Mouse (Mus musculus) ES-E14 (cell line): ENCODE results near the gene Fanca.

ENCODE experiments used
- HCFC1 ChIP-seq: IDR thresholded peaks from 2 replicates; pipeline ENCODE4 v1.6.1; 2012; ENCODE audit warnings: low read length, inconsistent platforms, borderline replicate concordance; ENCODE audit not compliant: insufficient read depth
- MAFK ChIP-seq: IDR thresholded peaks from 2 replicates; pipeline ENCODE4 v1.6.1; 2014; ENCODE audit warnings: mild to moderate bottlenecking, low read depth, low read length, inconsistent platforms; ENCODE audit not compliant: insufficient read depth

DNA sequence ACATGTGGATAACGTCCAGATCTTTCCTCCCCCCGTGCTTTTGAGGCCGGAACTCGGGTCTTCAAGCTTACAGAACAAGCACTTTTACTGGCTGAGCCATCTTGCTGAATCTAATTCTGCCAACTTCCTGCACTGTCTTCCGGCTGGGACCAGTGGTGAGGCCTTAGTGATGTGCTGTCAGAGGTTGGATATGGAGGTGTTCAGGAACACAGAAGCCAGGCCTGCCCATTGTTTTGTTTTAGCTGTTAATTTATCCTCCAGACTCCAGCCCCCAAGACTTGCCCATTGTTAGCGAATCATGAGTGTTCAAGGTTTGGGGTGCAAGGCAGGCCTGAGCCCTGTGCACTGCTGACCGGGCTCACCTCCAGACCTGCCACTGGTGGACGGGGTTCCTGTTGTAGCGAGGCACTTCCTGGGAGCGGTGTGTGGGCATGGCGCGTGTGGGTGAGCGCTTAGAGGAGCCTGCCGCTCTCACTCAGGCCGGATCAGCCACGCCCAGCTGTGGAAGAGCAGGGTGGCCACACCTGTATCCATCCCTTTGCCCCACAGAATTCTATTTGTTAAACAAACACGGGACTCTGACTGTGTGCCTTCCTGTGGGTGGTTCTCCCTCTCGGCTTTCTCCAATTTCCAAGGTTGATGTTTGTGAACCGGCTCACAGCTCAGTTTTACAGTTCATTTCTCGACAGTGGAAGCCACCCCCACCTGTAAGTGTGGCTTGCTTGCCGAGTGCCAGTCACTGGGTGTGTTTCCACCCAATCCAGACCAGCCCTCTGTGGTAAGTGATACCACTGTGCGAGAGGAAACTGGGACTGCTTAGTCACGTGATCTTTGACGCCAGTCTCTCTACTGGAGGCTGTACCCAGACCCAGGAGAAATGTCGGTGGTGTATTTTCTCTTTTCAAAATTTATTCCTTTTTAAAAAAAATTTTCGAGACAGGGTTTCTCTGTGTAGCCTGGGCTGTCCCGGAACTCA lies 23.0 kb upstream of the Fanca start:
- no peak for TF ChIP-seq HCFC1
- no peak for TF ChIP-seq MAFK
